Mouse (Mus musculus) MEL (cell line): ENCODE measurements around the gene Rab12. TPM values are rescaled to one million over a fixed set of nuclear protein-coding genes. Genes with fewer than 3 reads are reported as not detected.
A peak's percentile ranks its signal among the peaks of the same experiment; 100 is the strongest.

Experiments
- DNase-seq: peaks from one replicate; pipeline ENCODE4 v3.0.0; 2011; ENCODE audit warnings: low read depth, low spot score
- H3K27ac ChIP-seq: 2 replicates; pipeline ENCODE4 v1.5.1; 2012; ENCODE audit warnings: low read depth, mild to moderate bottlenecking, control low read depth, low read length, moderate library complexity; ENCODE audit not compliant: control insufficient read depth
- H3K27me3 ChIP-seq, 2 experiments: fragments of 150-350 bp in 1 of 2; sonication (generic) in 1 of 2; 2 replicates each; pipeline ENCODE4 v1.6.1; 2012; ENCODE audit warnings: low read length in 2 of 2, mild to moderate bottlenecking in 2 of 2, improper control_type of control experiment in 1 of 2, moderate library complexity in 1 of 2; ENCODE audit not compliant: insufficient read depth in 2 of 2, control insufficient read depth in 1 of 2
- H3K36me3 ChIP-seq, 2 experiments: 2 replicates each; pipeline ENCODE4 v1.6.1; 2012 to 2014; ENCODE audit warnings: low read length in 2 of 2, improper control_type of control experiment in 1 of 2, inconsistent platforms in 1 of 2, mild to moderate bottlenecking in 1 of 2; ENCODE audit not compliant: insufficient read depth in 2 of 2, control insufficient read depth in 1 of 2
- H3K4me1 ChIP-seq, 2 experiments: fragments of 150-350 bp in 1 of 2; sonication (generic) in 1 of 2; 2 replicates each; pipeline ENCODE4 v1.6.1; 2012; ENCODE audit warnings: low read length in 2 of 2, improper control_type of control experiment in 1 of 2, mild to moderate bottlenecking in 1 of 2; ENCODE audit not compliant: insufficient read depth in 2 of 2, control insufficient read depth in 1 of 2
- H3K4me3 ChIP-seq, 2 experiments: fragments of 150-350 bp in 1 of 2; sonication (generic) in 1 of 2; 2 replicates each; pipeline ENCODE4 v1.5.1; 2012; ENCODE audit warnings: low read depth in 2 of 2, low read length in 2 of 2, mild to moderate bottlenecking in 2 of 2, moderate library complexity in 2 of 2, control low read depth in 1 of 2, improper control_type of control experiment in 1 of 2; ENCODE audit not compliant: control insufficient read depth in 1 of 2, insufficient read depth in 1 of 2
- H3K79me2 ChIP-seq: 2 replicates; pipeline ENCODE4 v1.6.1; 2012; ENCODE audit warnings: mild to moderate bottlenecking, low read length, moderate library complexity; ENCODE audit not compliant: control insufficient read depth, poor library complexity, insufficient read depth
- H3K9ac ChIP-seq: 2 replicates; pipeline ENCODE4 v1.6.1; 2012; ENCODE audit warnings: low read depth, mild to moderate bottlenecking, control low read depth, low read length, moderate library complexity; ENCODE audit not compliant: control insufficient read depth, poor library complexity, severe bottlenecking
- H3K9me3 ChIP-seq: fragments of 150-350 bp; sonication (generic); replicated peaks from 2 replicates; pipeline ENCODE4 v1.6.1; 2012; ENCODE audit warnings: mild to moderate bottlenecking, low read length, improper control_type of control experiment, moderate library complexity; ENCODE audit not compliant: insufficient read depth
- BHLHE40 ChIP-seq: IDR thresholded peaks from 2 replicates; pipeline ENCODE4 v1.6.1; 2012; ENCODE audit warnings: low read depth, mild to moderate bottlenecking, inconsistent platforms, low read length, improper control_type of control experiment, borderline replicate concordance
- CTCF ChIP-seq, 3 experiments: IDR thresholded peaks in 2 of 3; conservative IDR thresholded peaks in 1 of 3; 2 replicates each; pipeline ENCODE4 v1.5.1; 2011 to 2012; ENCODE audit warnings: low read length in 3 of 3, low read depth in 2 of 3, mild to moderate bottlenecking in 2 of 3, improper control_type of control experiment in 1 of 3, inconsistent platforms in 1 of 3, mixed read lengths in 1 of 3, moderate library complexity in 1 of 3; ENCODE audit not compliant: control insufficient read depth in 1 of 3, insufficient read depth in 1 of 3, poor library complexity in 1 of 3, severe bottlenecking in 1 of 3
- ELF1 ChIP-seq: IDR thresholded peaks from 2 replicates; pipeline ENCODE4 v1.6.1; 2014; ENCODE audit warnings: low read depth, mild to moderate bottlenecking, inconsistent platforms, low read length, improper control_type of control experiment, moderate library complexity
- EP300 ChIP-seq, 2 experiments: IDR thresholded peaks; 2 replicates each; pipeline ENCODE4 v1.6.1; 2011; ENCODE audit warnings: improper control_type of control experiment in 2 of 2, low read length in 2 of 2, low read depth in 1 of 2, mild to moderate bottlenecking in 1 of 2
- GABPA ChIP-seq: IDR thresholded peaks from 2 replicates; pipeline ENCODE4 v1.6.1; 2012; ENCODE audit warnings: low read depth, mild to moderate bottlenecking, inconsistent platforms, low read length, improper control_type of control experiment, moderate library complexity
- HCFC1 ChIP-seq: IDR thresholded peaks from 2 replicates; pipeline ENCODE4 v1.6.1; 2012; ENCODE audit warnings: low read depth, mild to moderate bottlenecking, inconsistent platforms, low read length, improper control_type of control experiment, moderate library complexity
- KAT2A ChIP-seq: conservative IDR thresholded peaks from 2 replicates; pipeline ENCODE4 v1.6.1; 2012; ENCODE audit warnings: low read depth, low read length, improper control_type of control experiment, inconsistent platforms
- MAZ ChIP-seq: IDR thresholded peaks from 2 replicates; pipeline ENCODE4 v1.6.1; 2012; ENCODE audit warnings: low read depth, mild to moderate bottlenecking, inconsistent platforms, low read length, improper control_type of control experiment
- NELFE ChIP-seq: IDR thresholded peaks from 2 replicates; pipeline ENCODE4 v1.6.1; 2011; ENCODE audit warnings: low read depth, low read length, improper control_type of control experiment
- SIN3A ChIP-seq: IDR thresholded peaks from 2 replicates; pipeline ENCODE4 v1.6.1; 2012; ENCODE audit warnings: low read length, improper control_type of control experiment, inconsistent platforms
- SMC3 ChIP-seq: IDR thresholded peaks from 2 replicates; pipeline ENCODE4 v1.6.1; 2011; ENCODE audit warnings: low read depth, low read length, improper control_type of control experiment
- TAL1 ChIP-seq: IDR thresholded peaks from 2 replicates; pipeline ENCODE4 v1.6.1; 2012; ENCODE audit warnings: mild to moderate bottlenecking, inconsistent platforms, low read length, moderate library complexity, mixed read lengths
- TBP ChIP-seq: IDR thresholded peaks from 2 replicates; pipeline ENCODE4 v1.8.0; 2011; ENCODE audit warnings: low read depth, low read length, improper control_type of control experiment
- UBTF ChIP-seq: IDR thresholded peaks from 2 replicates; pipeline ENCODE4 v1.6.1; 2012; ENCODE audit warnings: low read depth, mild to moderate bottlenecking, inconsistent platforms, low read length, improper control_type of control experiment, moderate library complexity, borderline replicate concordance; ENCODE audit not compliant: insufficient read depth
- USF2 ChIP-seq, 2 experiments: IDR thresholded peaks; 2 replicates each; pipeline ENCODE4 v1.6.1; 2011 to 2012; ENCODE audit warnings: improper control_type of control experiment in 2 of 2, low read length in 2 of 2, borderline replicate concordance in 1 of 2, inconsistent platforms in 1 of 2, low read depth in 1 of 2, mild to moderate bottlenecking in 1 of 2; ENCODE audit not compliant: insufficient read depth in 1 of 2
- ZKSCAN1 ChIP-seq: IDR thresholded peaks from 2 replicates; pipeline ENCODE4 v1.6.1; 2012; ENCODE audit warnings: low read depth, mild to moderate bottlenecking, inconsistent platforms, low read length, improper control_type of control experiment, moderate library complexity
- ZNF384 ChIP-seq: IDR thresholded peaks from 2 replicates; pipeline ENCODE4 v1.6.1; 2012; ENCODE audit warnings: low read depth, mild to moderate bottlenecking, inconsistent platforms, low read length, improper control_type of control experiment
- polyA plus RNA-seq, 2 experiments: library from polyadenylated mRNA; stranded (reverse) in 1 of 2; unstranded in 1 of 2; fragments of >175 nt in 1 of 2; fragments of >200 nt in 1 of 2; gene quantifications; 2 replicates each; pipeline versions ENCODE4 v1.2.1 to v1.2.4; 2012; ENCODE audit warnings: low replicate concordance in 2 of 2, low read depth in 1 of 2; ENCODE audit not compliant: insufficient read length in 2 of 2, insufficient read depth in 1 of 2, missing spikeins in 1 of 2
- total RNA-seq: library from RNA; depleted of rRNA; stranded (reverse); fragments of 300-350 nt; gene quantifications from 2 replicates; pipeline ENCODE4 v1.2.3, GENCODE M21; 2012

Rab12 gene
- total and polyA plus RNA-seq, 3 experiments = 10.7 to 19.0 TPM; not detected in 1

GRCm38 (mm10) chr17:66561380-66561779, 41.9 kb upstream of the Rab12 start:
- no peaks in the 10 kb centered on the region for H3K36me3 ChIP-seq
- TF ChIP-seq TAL1 (no peak), GABPA (no peak), HCFC1 (no peak), NELFE (no peak), ZNF384 (no peak), BHLHE40 (no peak), ELF1 (no peak), EP300 (IDR thresholded peaks at IDR 0.05; ENCODE audit: low read depth in 1 of 2, low read length in 2 of 2) (no peak), ZKSCAN1 (no peak), MAZ (no peak), TBP (no peak), SMC3 (no peak)
- H3K79me2 ChIP-seq = no peaks in the 10 kb centered on the region
- no peaks in the 10 kb centered on the region for H3K9me3 ChIP-seq
- H3K9ac ChIP-seq = no peak overlapping the region
- H3K4me1 ChIP-seq = no peaks in the 10 kb centered on the region
- no peak overlapping the region for H3K4me3 ChIP-seq
- no peaks in the 10 kb centered on the region for H3K27me3 ChIP-seq
- DNase-seq = no peak
- no peak overlapping the region for H3K27ac ChIP-seq

- Histone ChIP-seq H3K36me3 (no peaks in the 10 kb centered on the region), H3K9ac (no peak overlapping the region), H3K9me3 (no peaks in the 10 kb centered on the region), H3K4me3 (no peak overlapping the region), H3K4me1 (no peaks in the 10 kb centered on the region)
- no peak for DNase-seq
- TF ChIP-seq UBTF = no peak
- no peak for TF ChIP-seq HCFC1
- TF ChIP-seq KAT2A = no peak
- TF ChIP-seq CTCF (IDR thresholded peaks at IDR 0.05 in 2 of 3, conservative IDR thresholded peaks at IDR 0.05 in 1 of 3; ENCODE audit: control insufficient read depth in 1 of 3, insufficient read depth in 1 of 3, low read depth in 2 of 3, low read length in 3 of 3, poor library complexity in 1 of 3, severe bottlenecking in 1 of 3) = peak in 2 of 3 experiments; percentile 4 to 24; a peak in 3 of 6 replicates
- no peak for TF ChIP-seq ZNF384
- TF ChIP-seq BHLHE40 = no peak
- TF ChIP-seq SIN3A = no peak
- no peak for TF ChIP-seq USF2 (IDR thresholded peaks at IDR 0.05; ENCODE audit: borderline replicate concordance in 1 of 2, insufficient read depth in 1 of 2, low read depth in 1 of 2, low read length in 2 of 2)
- TF ChIP-seq, all 39 proteins: peak for 1
- no peaks in the 10 kb centered on the region for H3K27me3 ChIP-seq
- no peaks in the 10 kb centered on the region for H3K79me2 ChIP-seq
- H3K27ac ChIP-seq = no peak overlapping the region
Measured at GRCm38 (mm10) chr17:66558404-66559317, 39.1 kb upstream of the Rab12 start.
